Mouse (Mus musculus): ENCODE measurements around the gene Ovgp1. TPM values are rescaled to one million over a fixed set of nuclear protein-coding genes. Genes with fewer than 3 reads are reported as not detected.

Ovgp1 gene
- total RNA-seq (2023; ENCODE audit: inconsistent age) = 1.8 to 3.6 TPM (median 3.1 TPM) in 4 replicates

GRCm38 (mm10) chr3:105973411-105973810, at the start of gene Ovgp1:
Gene Ovgp1 (plus strand): TSS chr3:105973711.

GRCm38 (mm10) chr3:105932240-105933071, 41.1 kb upstream of the Ovgp1 start, which contains the start of gene I830077J02Rik:
Gene I830077J02Rik (minus strand): TSS chr3:105932664.

GRCm38 (mm10) chr3:105958974-105959580, 14.4 kb upstream of the Ovgp1 start, which contains the start of gene Wdr77:
Gene Wdr77 (plus strand): TSS chr3:105959369.

GRCm38 (mm10) chr3:105959999-105960398, 13.5 kb upstream of the Ovgp1 start, which contains the start of gene Atp5f1:
Gene Atp5f1 (minus strand): TSS chr3:105960099.

GRCm38 (mm10) chr3:106014546-106014945, 41.0 kb downstream of the Ovgp1 start, which contains the start of gene Pifo:
Gene Pifo (minus strand): TSS chr3:106014646.

GRCm38 (mm10) chr3:106032781-106033180, 59.3 kb downstream of the Ovgp1 start, which contains the start of gene Chil5:
Gene Chil5 (minus strand): TSS chr3:106032814.

Other genes starting within 250 kb of the Ovgp1 start
- gene Rap1a, start 172.4 kb upstream of the Ovgp1 start, total RNA-seq (2023; ENCODE audit: inconsistent age) = 110 to 139 TPM (median 129 TPM) in 4 replicates
- 0.70 to 1.00 TPM in 2 of 4 replicates, not detected in the others for gene Adora3, start 102.9 kb upstream of the Ovgp1 start, total RNA-seq (2023; ENCODE audit: inconsistent age)
- gene Tmigd3, start 102.8 kb upstream of the Ovgp1 start, total RNA-seq (2023; ENCODE audit: inconsistent age) = not detected in 4 replicates
- 19.4 to 25.5 TPM (median 23.3 TPM) in 4 replicates for gene I830077J02Rik, start 41.0 kb upstream of the Ovgp1 start, total RNA-seq (2023; ENCODE audit: inconsistent age)
- 37.0 to 50.7 TPM (median 42.9 TPM) in 4 replicates for gene Wdr77, start 14.3 kb upstream of the Ovgp1 start, total RNA-seq (2023; ENCODE audit: inconsistent age)
- gene Atp5f1, start 13.6 kb upstream of the Ovgp1 start, total RNA-seq (2023; ENCODE audit: inconsistent age) = 128 to 143 TPM (median 135 TPM) in 4 replicates
- 0.58 to 2.5 TPM (median 1.2 TPM) in 3 of 4 replicates, not detected in the other for gene Pifo, start 40.9 kb downstream of the Ovgp1 start, total RNA-seq (2023; ENCODE audit: inconsistent age)
- not detected in 4 replicates for gene Chil5, start 59.1 kb downstream of the Ovgp1 start, total RNA-seq (2023; ENCODE audit: inconsistent age)
- gene Chia1, start 139.5 kb downstream of the Ovgp1 start, total RNA-seq (2023; ENCODE audit: inconsistent age) = not detected in 4 replicates
- 0.45 to 1.8 TPM (median 0.57 TPM) in 4 replicates for gene Chil3, start 193.9 kb downstream of the Ovgp1 start, total RNA-seq (2023; ENCODE audit: inconsistent age)
- not detected in 4 replicates for gene Chil4, start 245.8 kb downstream of the Ovgp1 start, total RNA-seq (2023; ENCODE audit: inconsistent age)